Mouse (Mus musculus): ENCODE data around the gene Aldh3b3.
"Not testable (repeated sequence)": the region's sequence is repeated elsewhere in the genome, so short reads cannot be mapped to it uniquely, and the experiment has no call there.

The Aldh3b3 gene

GRCm38 (mm10) chr19:3974608-3975007 lies 16.2 kb downstream of the Aldh3b3 start:
- not testable (repeated sequence) for DNase-seq (ENCODE audit: low read depth)

GRCm38 (mm10) chr19:3975866-3976265 lies 17.4 kb downstream of the Aldh3b3 start:
- no peak for DNase-seq (ENCODE audit: low read depth)

- peak; percentile 96 for DNase-seq (ENCODE audit: low read depth)
Measured at GRCm38 (mm10) chr19:3980309-3980708, 21.9 kb downstream of the Aldh3b3 start.

GRCm38 (mm10) chr19:3980917-3981316 lies 22.5 kb downstream of the Aldh3b3 start:
- no peak for DNase-seq (ENCODE audit: low read depth)

- no peak for DNase-seq (ENCODE audit: low read depth)
Measured at GRCm38 (mm10) chr19:3983527-3984200, 25.2 kb downstream of the Aldh3b3 start.

GRCm38 (mm10) chr19:3985261-3985681 lies 26.8 kb downstream of the Aldh3b3 start:
- no peak for DNase-seq (ENCODE audit: low read depth)

GRCm38 (mm10) chr19:3986334-3986733 lies 27.9 kb downstream of the Aldh3b3 start, which contains the start of gene Acy3:
Gene Acy3, plus strand, starts transcription at chr19:3986570.
- DNase-seq (ENCODE audit: low read depth), result peak; percentile 80

- no peak for DNase-seq (ENCODE audit: low read depth)
Measured at GRCm38 (mm10) chr19:3988066-3988465, 29.6 kb downstream of the Aldh3b3 start.

- DNase-seq (ENCODE audit: low read depth), result peak; percentile 38
Measured at GRCm38 (mm10) chr19:3988750-3989149, 30.3 kb downstream of the Aldh3b3 start.

- no peak for DNase-seq (ENCODE audit: low read depth)
Measured at GRCm38 (mm10) chr19:3990804-3991203, 32.4 kb downstream of the Aldh3b3 start.

- DNase-seq (ENCODE audit: low read depth), result no peak
Measured at GRCm38 (mm10) chr19:3991562-3991961, 33.1 kb downstream of the Aldh3b3 start.

- no peak for DNase-seq (ENCODE audit: low read depth)
Measured at GRCm38 (mm10) chr19:3991966-3992365, 33.5 kb downstream of the Aldh3b3 start.

GRCm38 (mm10) chr19:3992416-3992815 lies 34.0 kb downstream of the Aldh3b3 start, which contains the start of gene Tbx10:
Gene Tbx10, plus strand, starts transcription at chr19:3992752.
- DNase-seq (ENCODE audit: low read depth), result no peak

GRCm38 (mm10) chr19:3994932-3995331 lies 36.5 kb downstream of the Aldh3b3 start:
- no peak for DNase-seq (ENCODE audit: low read depth)

GRCm38 (mm10) chr19:3995505-3995904 lies 37.1 kb downstream of the Aldh3b3 start:
- no peak for DNase-seq (ENCODE audit: low read depth)

GRCm38 (mm10) chr19:3996106-3996505 lies 37.7 kb downstream of the Aldh3b3 start:
- no peak for DNase-seq (ENCODE audit: low read depth)

- DNase-seq (ENCODE audit: low read depth), result no peak
Measured at GRCm38 (mm10) chr19:3996747-3997146, 38.3 kb downstream of the Aldh3b3 start.

GRCm38 (mm10) chr19:3997231-3997630 lies 38.8 kb downstream of the Aldh3b3 start:
- DNase-seq (ENCODE audit: low read depth), result no peak

GRCm38 (mm10) chr19:3998335-3998734 lies 39.9 kb downstream of the Aldh3b3 start:
- DNase-seq (ENCODE audit: low read depth), result no peak

GRCm38 (mm10) chr19:3999121-3999730 lies 40.8 kb downstream of the Aldh3b3 start:
- peak; percentile 47 for DNase-seq (ENCODE audit: low read depth)

- DNase-seq (ENCODE audit: low read depth), result peak; percentile 99
Measured at GRCm38 (mm10) chr19:4000119-4000900, 41.9 kb downstream of the Aldh3b3 start, which contains the start of the genes Nudt8 and Gm49405. Gene Nudt8, plus strand, starts transcription at chr19:4000580. Gene Gm49405, plus strand, starts transcription at chr19:4000626.

- peak; percentile 20 for DNase-seq (ENCODE audit: low read depth)
Measured at GRCm38 (mm10) chr19:4000949-4001525, 42.6 kb downstream of the Aldh3b3 start.

Measured in NIH3T3 (cell line).